Mouse (Mus musculus) layer of hippocampus, adult 8-10 months (tissue): ENCODE measurements at regions not wholly inside any gene's neighbourhood (a gene's known extent, or its start where the extent isn't known, plus 50 kb on each side); places are given as distances from the start of the nearest gene placed in this dataset.
A peak's percentile ranks its signal among the peaks of the same experiment; 100 is the strongest.

ENCODE experiments used
- DNase-seq, 2 experiments: peaks; one replicate each; pipeline ENCODE4 v3.0.0; 2022; ENCODE audit warnings: low spot score in 2 of 2

- no peak for DNase-seq
Observed at GRCm38 (mm10) chr8:115481136-115481535, 226.5 kb downstream of the Maf start.

DNA sequence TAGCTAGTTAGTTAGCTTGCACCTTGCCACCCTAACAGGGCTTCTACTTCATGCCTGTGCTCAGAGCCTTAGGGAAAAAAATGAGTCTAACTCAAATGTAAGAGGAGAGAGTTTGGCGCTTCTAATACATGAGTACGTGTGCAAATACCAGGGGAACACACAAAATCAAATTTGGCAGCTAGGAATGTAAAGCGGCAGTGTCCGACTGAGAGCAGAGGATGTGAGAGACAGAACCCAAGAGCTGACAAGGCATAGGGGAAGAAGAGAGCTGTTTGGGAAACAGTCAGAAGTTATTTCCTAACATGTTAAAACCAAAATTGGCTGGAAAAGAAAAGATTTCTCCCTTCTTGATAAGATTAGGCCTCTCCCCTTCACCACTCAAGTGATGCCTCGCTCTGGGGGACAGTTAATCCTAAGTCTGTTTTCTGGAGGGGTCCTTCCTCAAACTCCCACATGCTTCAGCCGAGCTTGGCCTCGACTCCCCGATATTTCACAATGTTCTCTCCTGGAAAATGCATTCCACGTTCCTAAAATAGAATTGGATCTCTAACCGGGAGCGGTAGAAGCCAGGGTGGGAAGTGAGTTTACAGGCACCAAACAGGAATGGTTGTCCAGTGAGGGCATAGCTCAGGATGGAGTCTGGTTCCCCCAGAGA, 229.1 kb downstream of the Maf start:
- no peak for DNase-seq

GRCm38 (mm10) chr8:115476071-115476470, 231.5 kb downstream of the Maf start:
- no peak for DNase-seq

DNA sequence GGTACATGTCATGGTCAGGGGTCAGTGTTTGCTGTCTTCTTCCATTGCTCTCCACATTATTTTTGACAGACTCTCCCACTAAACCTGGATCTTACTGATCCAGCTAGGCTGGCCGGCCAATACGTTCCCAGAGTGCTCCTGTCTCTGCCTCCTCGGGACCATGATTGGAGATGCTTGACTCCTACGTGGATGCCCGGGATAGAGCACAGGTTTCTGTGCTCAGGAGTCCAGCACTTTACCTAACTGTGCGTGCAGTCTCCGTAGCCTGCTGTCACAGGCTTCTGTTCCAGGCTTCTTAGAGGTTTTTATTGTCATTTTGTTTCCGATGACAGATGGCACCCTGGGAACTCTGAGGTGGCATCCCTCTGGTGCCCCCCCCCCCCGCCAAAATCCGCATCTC, 232.4 kb downstream of the Maf start:
- no peak for DNase-seq

- no peak for DNase-seq
Observed at GRCm38 (mm10) chr8:115473974-115474373, 233.6 kb downstream of the Maf start.

DNA sequence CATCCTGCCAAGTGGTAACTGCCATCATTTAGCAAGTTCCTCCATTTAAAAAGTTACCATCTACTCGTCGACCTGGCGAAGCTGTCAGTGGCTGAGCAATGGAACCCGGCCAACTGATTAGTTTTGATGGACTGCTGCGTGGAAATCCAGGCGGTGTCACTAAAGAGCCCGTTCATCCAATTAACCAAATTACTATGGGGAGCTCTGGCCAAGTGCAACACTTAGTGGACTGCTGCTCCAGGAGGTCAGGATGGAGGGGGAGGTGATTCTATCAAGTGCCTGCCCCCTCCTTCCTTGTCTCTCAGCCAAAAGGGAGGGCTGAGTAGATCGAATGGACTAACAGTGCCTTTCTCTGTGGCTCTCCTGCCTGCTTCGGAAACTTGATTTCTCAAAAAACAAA, 241.0 kb downstream of the Maf start:
- DNase-seq, result peak; percentile 4 to 5

- DNase-seq, result no peak
Observed at GRCm38 (mm10) chr8:115466122-115466521, 241.5 kb downstream of the Maf start.

DNA sequence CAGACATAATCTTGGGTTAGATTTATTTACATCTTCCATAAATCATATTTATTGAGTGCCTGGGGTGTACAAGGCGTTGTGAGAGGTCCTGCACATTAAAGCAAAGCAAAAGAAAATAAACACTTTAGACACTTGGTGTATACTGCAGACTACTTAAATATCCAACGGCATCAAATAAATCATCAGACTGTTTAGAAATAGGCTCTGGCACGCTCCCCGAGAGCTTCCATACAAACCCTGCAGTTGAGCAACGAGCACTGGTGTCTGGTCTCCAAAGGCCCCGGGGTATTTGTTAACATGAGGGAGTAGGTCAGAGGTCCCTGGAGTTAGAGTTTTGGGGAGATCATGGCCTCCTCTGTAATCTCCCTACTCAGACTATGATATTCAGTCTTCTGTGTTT, 244.9 kb downstream of the Maf start:
- no peak for DNase-seq

GRCm38 (mm10) chr8:115458119-115458518, 249.5 kb downstream of the Maf start:
- no peak for DNase-seq

GRCm38 (mm10) chr8:115450789-115451188, 256.8 kb downstream of the Maf start:
- DNase-seq, result no peak

- no peak for DNase-seq
Observed at GRCm38 (mm10) chr8:115448367-115448766, 259.2 kb downstream of the Maf start.

DNA sequence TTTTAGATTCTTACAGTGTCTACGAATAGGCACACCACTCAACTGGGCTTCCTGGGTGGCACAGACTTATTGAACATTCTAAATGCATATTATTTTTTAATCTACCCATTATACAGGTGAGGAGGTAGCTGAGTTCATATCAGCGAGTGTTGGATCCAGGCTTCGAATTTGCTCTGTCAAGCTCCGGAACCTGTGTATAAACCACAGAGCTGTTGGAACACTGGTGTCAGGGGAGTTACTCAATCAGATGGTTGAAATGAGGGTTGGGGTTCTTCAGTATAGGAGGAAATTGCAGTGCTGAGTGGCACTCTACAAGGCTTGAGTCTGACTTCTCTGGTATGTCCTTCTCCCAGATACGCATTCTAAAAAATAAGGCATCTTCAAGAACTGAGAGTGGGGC, 263.1 kb downstream of the Maf start:
- DNase-seq, result no peak

DNA sequence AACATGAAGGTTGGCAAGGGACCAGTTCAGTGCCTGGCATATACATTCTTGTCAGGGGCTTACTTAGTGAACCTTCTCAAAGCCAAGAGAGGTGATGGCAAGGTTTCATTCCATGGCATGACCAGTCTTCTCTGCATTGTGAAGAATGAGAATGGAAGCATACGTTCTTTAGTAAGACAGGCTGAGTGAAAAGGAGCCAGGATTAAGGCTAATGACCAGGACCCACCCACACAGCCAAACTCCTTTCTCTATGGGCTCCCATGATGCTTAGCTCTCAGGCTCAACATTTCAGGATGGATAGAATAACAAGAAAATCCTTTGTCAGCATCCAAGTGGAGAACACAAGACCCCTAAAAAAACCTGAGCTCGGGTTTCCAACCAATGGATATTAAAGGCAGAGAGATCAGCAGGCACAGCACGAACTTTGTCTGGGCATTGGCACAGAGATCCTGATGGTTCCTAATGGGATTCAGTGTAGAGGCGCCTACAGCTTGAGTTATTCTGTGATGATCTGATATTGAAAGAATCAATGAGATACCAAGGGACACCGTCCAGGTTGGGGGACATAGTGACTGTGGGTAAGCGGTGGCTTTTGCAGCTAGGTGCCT, 265.5 kb downstream of the Maf start:
- DNase-seq, result no peak

DNA sequence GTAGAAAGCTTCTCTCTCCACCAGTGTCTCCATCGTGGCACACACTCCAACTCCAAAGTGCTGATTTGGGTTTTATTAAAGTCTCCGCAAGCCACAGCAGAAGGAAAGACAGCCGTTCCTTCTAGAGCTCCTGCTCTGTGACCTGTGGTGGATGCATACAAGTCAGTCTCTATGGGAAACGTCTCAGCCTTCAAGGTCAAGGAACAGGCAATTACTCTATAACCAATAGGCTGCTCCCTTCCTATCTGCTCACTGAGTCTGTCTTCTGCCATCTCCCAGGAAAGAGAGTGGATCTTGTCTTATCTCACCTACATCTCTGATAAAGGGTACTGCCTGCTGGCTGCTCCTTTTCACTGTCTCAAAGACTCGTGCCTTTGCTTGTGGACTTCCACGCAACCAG, 266.3 kb downstream of the Maf start:
- no peak for DNase-seq

DNA sequence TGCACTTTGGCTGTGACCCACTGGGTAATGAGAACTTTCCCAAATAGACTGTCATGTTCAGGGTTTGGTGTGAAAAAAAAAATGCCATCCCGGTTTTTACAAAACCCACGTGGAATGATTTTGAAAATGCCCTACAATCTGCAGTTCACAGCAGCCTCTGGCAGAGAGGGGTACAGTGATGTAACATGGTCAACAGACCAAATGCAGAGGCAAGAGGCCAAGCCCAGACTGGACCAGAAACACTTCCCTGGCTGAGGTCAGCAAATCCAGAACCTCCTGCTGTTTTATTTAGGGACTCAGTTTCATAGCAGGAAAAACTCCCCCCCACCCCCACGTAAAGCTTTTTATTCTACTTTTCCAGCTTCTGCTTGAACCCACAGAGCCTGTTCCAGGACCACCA, 267.4 kb downstream of the Maf start:
- no peak for DNase-seq

DNA sequence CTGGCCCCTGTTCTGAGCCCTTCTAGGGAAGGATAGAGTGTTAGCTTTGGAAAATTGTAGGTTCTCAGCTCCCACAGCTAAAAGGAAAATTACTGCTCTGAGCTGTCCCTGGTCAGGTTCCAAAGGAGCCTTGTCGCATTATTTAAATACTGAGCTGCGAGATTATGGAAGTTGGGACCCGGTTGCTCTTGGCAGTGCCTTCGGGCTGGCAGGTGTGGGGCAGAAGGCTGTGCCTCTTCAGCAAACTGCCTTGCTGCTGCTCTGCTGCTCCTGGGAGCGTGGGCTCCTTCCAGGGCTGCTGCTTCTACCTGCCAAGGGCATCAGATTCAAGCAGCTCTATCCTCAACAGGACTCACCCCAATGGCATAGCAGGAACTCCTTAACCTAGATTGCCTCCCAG, 268.1 kb downstream of the Maf start:
- DNase-seq, result no peak

GRCm38 (mm10) chr8:115437956-115438355, 269.6 kb downstream of the Maf start:
- no peak for DNase-seq

DNA sequence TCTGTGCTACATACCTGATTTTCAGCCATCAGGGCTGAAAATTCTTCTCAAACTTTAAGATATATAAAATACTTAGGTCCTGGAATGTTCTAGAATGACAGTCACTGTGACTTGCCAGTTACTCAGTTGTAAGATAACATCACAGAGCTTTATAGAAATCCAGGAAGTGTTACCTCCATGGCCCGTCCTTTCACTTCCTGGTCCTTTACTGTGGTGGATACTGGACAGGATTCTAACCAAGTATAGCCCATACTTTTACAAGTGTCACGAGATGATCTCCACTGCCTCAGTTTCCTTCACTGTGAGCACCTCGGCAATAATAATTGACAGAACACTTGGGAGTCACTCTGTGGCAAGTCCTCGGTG, 271.3 kb downstream of the Maf start:
- DNase-seq, result no peak

DNA sequence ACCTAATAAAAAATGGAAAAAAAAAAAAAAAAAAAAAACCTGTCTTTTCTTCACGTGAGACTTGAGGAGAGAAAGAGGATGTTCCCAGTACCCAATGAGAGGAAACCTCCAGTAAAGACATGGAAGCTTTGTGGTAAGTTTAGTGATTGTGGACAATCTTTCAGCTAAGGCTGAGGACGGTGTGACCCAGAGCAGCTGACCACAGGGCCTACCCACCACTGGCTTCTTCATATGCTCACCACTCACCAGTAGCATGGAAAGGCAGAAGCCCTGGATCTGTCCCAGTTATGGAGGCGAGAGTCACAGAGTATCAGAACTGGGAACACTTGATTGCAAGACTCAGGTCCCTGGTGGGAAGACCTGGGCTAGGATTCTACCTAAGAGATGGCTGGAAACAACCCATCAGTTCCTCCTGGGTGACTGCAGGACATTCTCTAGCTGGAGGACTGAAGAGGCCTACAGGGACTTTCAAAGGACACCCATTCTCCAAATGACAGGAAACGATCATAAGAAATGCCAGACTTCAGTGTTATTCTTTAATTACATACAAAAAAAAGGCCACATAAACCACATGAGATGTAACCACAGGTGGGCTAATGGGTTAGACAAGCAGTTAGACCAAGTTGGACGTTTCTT, 271.8 kb downstream of the Maf start:
- no peak for DNase-seq

GRCm38 (mm10) chr8:115432396-115433040, 275.1 kb downstream of the Maf start:
- no peak for DNase-seq

DNA sequence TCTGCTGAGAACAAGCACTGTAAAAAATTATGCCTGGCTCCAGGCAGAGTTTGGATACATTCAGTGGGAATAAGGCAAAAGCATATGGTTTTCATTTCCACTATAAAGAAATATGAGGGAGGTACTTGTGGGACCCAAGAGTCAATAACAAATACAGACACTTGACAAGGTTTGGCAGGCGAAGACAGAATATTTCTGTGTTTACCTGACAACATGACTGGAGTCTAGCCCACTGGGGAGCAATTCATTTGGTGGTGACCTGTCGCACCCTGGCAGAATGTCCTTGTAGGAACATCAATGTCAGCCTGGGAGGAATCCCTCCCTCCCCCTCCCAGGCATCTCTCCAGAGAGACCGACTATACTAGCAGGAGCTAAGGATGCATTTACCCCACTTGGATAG, 276.8 kb downstream of the Maf start:
- no peak for DNase-seq

DNA sequence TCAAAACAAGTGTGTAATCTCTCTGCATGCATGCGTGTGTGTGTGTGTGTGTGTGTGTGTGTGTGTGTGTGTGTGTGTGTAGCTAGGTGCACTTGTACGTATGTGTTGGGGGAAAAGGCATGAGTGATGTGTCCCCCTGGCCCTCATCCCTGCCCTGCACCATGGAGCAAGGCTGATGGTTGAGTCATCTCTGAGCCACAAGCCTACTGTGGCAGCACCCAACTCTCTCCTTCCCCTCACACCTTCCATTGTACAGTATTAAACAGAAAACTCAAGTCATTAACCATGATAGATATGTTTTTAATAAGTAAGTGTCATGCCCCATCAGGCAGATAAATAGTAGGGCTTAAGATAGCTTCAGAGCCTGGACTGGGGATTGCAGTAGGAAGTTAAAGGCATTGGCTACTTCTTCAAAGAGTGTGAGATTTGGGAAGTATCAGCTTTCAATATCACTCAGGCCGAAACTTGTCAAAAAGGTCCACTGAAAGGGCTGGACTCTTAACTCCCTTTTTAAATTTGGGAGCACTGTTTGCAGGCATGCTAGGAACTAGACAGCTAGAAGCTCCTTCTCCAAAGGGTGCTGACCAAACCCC, 278.2 kb downstream of the Maf start:
- DNase-seq, result no peak
